ENCODE assay signal across 9 mouse cellular contexts in the genomic region with DNA sequence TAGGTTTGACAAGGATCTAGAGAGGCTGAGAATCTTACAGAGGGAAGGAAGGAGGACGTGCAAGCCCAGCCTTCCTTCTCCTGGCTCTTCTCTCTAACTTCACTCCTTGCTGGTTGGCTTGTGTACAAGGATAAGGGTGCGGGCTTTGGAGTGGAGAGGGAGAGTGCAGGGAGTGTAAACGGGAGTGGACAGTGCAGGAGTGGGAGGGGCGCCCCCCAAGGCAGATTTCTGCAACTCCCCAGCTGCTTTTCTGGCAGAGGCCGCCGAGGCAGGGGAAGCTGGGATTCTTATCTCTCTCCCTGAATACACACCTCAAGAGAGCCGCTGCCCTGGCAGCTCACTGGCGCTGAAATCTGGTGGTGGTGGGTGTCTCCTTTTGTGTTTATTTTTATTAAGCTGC. TPM values are rescaled to one million over a fixed set of nuclear protein-coding genes. Genes with fewer than 3 reads are reported as not detected.
DNase-seq lines count a peak whose midpoint lies in the region; ATAC-seq and TF ChIP-seq lines count a peak whose summit lies in the region.
"Had no signal": no experiment of that assay in that cellular context is flagged by ENCODE, and none has a peak within 500 bp of the region (broad histone marks: within the 10 kb centered on the region; RNA-seq: fewer than 3 reads in every experiment).

No protein-coding gene starts in this region.

- no peak for ATAC-seq in kidney, embryonic 16.5 days (ENCODE audit: low FRiP score, low TSS enrichment)
- ATAC-seq in embryonic facial prominence, embryonic 15.5 days (ENCODE audit: insufficient number of reproducible peaks, low FRiP score, low TSS enrichment, low read depth), result no peak
- ATAC-seq in hindbrain, embryonic 16.5 days, result no peak
- no peak for ATAC-seq in midbrain, embryonic 16.5 days
- no peak for ATAC-seq in cerebellum, adult (ENCODE audit: insufficient number of reproducible peaks, low FRiP score, low TSS enrichment)

- peaks cover 16% of the 10 kb centered on the region for H3K4me1 ChIP-seq in kidney, embryonic 16.5 days (ENCODE audit: insufficient read depth, low read length)
- peaks cover 26% of the 10 kb centered on the region for H3K4me1 ChIP-seq in embryonic facial prominence, embryonic 15.5 days
- peaks cover 18% of the 10 kb centered on the region for H3K4me1 ChIP-seq in hindbrain, embryonic 16.5 days (ENCODE audit: control insufficient read depth, insufficient read depth, low read depth, low read length)
- peaks cover 40% of the 10 kb centered on the region for H3K4me1 ChIP-seq in midbrain, embryonic 16.5 days (ENCODE audit: control insufficient read depth, insufficient read depth, low read length)
- peaks cover 5% of the 10 kb centered on the region; the same call in 1 of the 2 replicates for H3K4me1 ChIP-seq in cerebellum, adult 2 months (ENCODE audit: control insufficient read depth, insufficient read depth, low read length)

- TF ChIP-seq CTCF in cerebellum, adult 2 months (IDR thresholded peaks at IDR 0.05; ENCODE audit: borderline replicate concordance, insufficient read depth, low read depth, low read length), result no peak

- H3K9ac ChIP-seq in kidney, embryonic 16.5 days (replicated peaks; ENCODE audit: low read length), result no peak overlapping the region
- H3K9ac ChIP-seq in embryonic facial prominence, embryonic 15.5 days, result no peak overlapping the region
- peak overlapping the region; percentile 61 for H3K9ac ChIP-seq in hindbrain, embryonic 16.5 days (ENCODE audit: low read depth, low read length)
- H3K9ac ChIP-seq in midbrain, embryonic 16.5 days (ENCODE audit: low read depth, low read length), result peak overlapping the region; percentile 92
- H3K9ac ChIP-seq: liver, embryonic 15.5 days had no signal

- H3K4me3 ChIP-seq in kidney, embryonic 16.5 days (ENCODE audit: low read length), result peak overlapping the region; percentile 9; the same call in 1 of the 2 replicates
- H3K4me3 ChIP-seq in embryonic facial prominence, embryonic 15.5 days (replicated peaks), result no peak overlapping the region
- peak overlapping the region; percentile 73 for H3K4me3 ChIP-seq in hindbrain, embryonic 16.5 days (ENCODE audit: low read length)
- H3K4me3 ChIP-seq in midbrain, embryonic 16.5 days (ENCODE audit: low read depth, low read length), result peak overlapping the region; percentile 83
- no peak overlapping the region for H3K4me3 ChIP-seq in cerebellum, adult 2 months (replicated peaks; ENCODE audit: insufficient read depth, low read depth, low read length)

- WGBS in kidney, embryonic 16.5 days, result 13% methylated on average over 8 of the region's 8 CpGs
- 8% methylated on average over 8 of the region's 8 CpGs for WGBS in embryonic facial prominence, embryonic 15.5 days
- 8% methylated on average over 8 of the region's 8 CpGs for WGBS in hindbrain, embryonic 16.5 days
- WGBS in midbrain, embryonic 16.5 days, result 2% methylated on average over 8 of the region's 8 CpGs
- WGBS in cerebellum, adult 2 months, result 57% methylated on average over 8 of the region's 8 CpGs

- H3K36me3 ChIP-seq in kidney, embryonic 16.5 days (ENCODE audit: insufficient read depth, low read length), result no peaks in the 10 kb centered on the region
- no peaks in the 10 kb centered on the region for H3K36me3 ChIP-seq in embryonic facial prominence, embryonic 15.5 days
- no peaks in the 10 kb centered on the region for H3K36me3 ChIP-seq in hindbrain, embryonic 16.5 days (ENCODE audit: control insufficient read depth, insufficient read depth, low read length)
- H3K36me3 ChIP-seq in midbrain, embryonic 16.5 days (ENCODE audit: control insufficient read depth, insufficient read depth, low read length), result no peaks in the 10 kb centered on the region
- H3K36me3 ChIP-seq: liver, embryonic 15.5 days had no signal

- peaks cover 58% of the 10 kb centered on the region for H3K27me3 ChIP-seq in kidney, embryonic 16.5 days (ENCODE audit: insufficient read depth, low read length)
- H3K27me3 ChIP-seq in embryonic facial prominence, embryonic 15.5 days, result peaks cover 21% of the 10 kb centered on the region
- H3K27me3 ChIP-seq in hindbrain, embryonic 16.5 days (replicated peaks; ENCODE audit: control insufficient read depth, insufficient read depth, low read length), result no peaks in the 10 kb centered on the region
- H3K27me3 ChIP-seq in midbrain, embryonic 16.5 days (ENCODE audit: control insufficient read depth, insufficient read depth, low read depth, low read length), result no peaks in the 10 kb centered on the region
- no peaks in the 10 kb centered on the region for H3K27me3 ChIP-seq in cerebellum, adult 2 months (ENCODE audit: control insufficient read depth, insufficient read depth, low read length)

- DNase-seq in kidney, adult 8-10 months, result no peak
- no peak for DNase-seq in layer of hippocampus, adult 18-20 months (ENCODE audit: low spot score in 2 of 2)
- DNase-seq in cerebellum, adult 2 months, result no peak

- no peak for TF ChIP-seq POLR2A in cerebellum, adult 2 months (IDR thresholded peaks at IDR 0.05; ENCODE audit: borderline replicate concordance, insufficient read depth, low read length)

- H3K4me2 ChIP-seq in kidney, embryonic 16.5 days (replicated peaks; ENCODE audit: low read depth, low read length), result no peak overlapping the region
- H3K4me2 ChIP-seq in embryonic facial prominence, embryonic 15.5 days (replicated peaks), result peak overlapping the region; percentile 18; the same call in 1 of the 2 replicates
- peak overlapping the region; percentile 81 for H3K4me2 ChIP-seq in hindbrain, embryonic 16.5 days (ENCODE audit: low read length)
- peak overlapping the region; percentile 69 for H3K4me2 ChIP-seq in midbrain, embryonic 16.5 days (ENCODE audit: low read length)
- H3K4me2 ChIP-seq: liver, embryonic 15.5 days had no signal

- no peak overlapping the region for H3K27ac ChIP-seq in kidney, embryonic 16.5 days (ENCODE audit: low read length)
- no peak overlapping the region for H3K27ac ChIP-seq in embryonic facial prominence, embryonic 15.5 days (replicated peaks)
- H3K27ac ChIP-seq in hindbrain, embryonic 16.5 days (ENCODE audit: low read depth, low read length), result peak overlapping the region; percentile 95; the same call in 1 of the 2 replicates
- H3K27ac ChIP-seq in midbrain, embryonic 16.5 days (ENCODE audit: low read length), result peak overlapping the region; percentile 97
- no peak overlapping the region for H3K27ac ChIP-seq in cerebellum, adult 2 months (ENCODE audit: insufficient read depth, low read length)
- H3K27ac ChIP-seq: liver, embryonic 15.5 days had no signal

- no peaks in the 10 kb centered on the region for H3K9me3 ChIP-seq in kidney, embryonic 16.5 days (ENCODE audit: low read length)
- H3K9me3 ChIP-seq in embryonic facial prominence, embryonic 15.5 days (replicated peaks), result no peaks in the 10 kb centered on the region
- H3K9me3 ChIP-seq in hindbrain, embryonic 16.5 days (ENCODE audit: control insufficient read depth, low read length), result no peaks in the 10 kb centered on the region
- H3K9me3 ChIP-seq in midbrain, embryonic 16.5 days (replicated peaks; ENCODE audit: control insufficient read depth, low read length, poor library complexity, severe bottlenecking), result no peaks in the 10 kb centered on the region
- H3K9me3 ChIP-seq: liver, embryonic 15.5 days had no signal

RNA-seq across cellular contexts. Expression of a gene that starts 1.9 kb away (rescaled TPM):
- polyA plus RNA-seq in kidney, embryonic 16.5 days (2015; fragmentation: Nextera tagmentation; extraction: Ambion mirVana), result 2.1 and 2.5 TPM in 2 replicates
- 3.4 and 3.8 TPM in 2 replicates for polyA plus RNA-seq in embryonic facial prominence, embryonic 15.5 days (2015; fragmentation: Nextera tagmentation; extraction: Ambion mirVana)
- polyA plus RNA-seq in hindbrain, embryonic 16.5 days (2015; fragmentation: Nextera tagmentation; extraction: Ambion mirVana), result 15.7 and 17.0 TPM in 2 replicates
- polyA plus RNA-seq in midbrain, embryonic 16.5 days (2015; fragmentation: Nextera tagmentation; extraction: Ambion mirVana), result 18.5 and 19.4 TPM in 2 replicates
- total RNA-seq in layer of hippocampus, adult 18-20 months (2021), result 100 to 1,000 TPM; 338 to 343 TPM
- polyA plus RNA-seq in cerebellum, adult 2 months (2012; rRNA removed), result 219 and 223 TPM in 2 replicates

Comparison
In these comparisons a context has a peak if more than half of its experiments do, and no peak if none do; other contexts are left out.
1. H3K27ac ChIP-seq: peak in hindbrain, embryonic 16.5 days (single experiment) and midbrain, embryonic 16.5 days (single experiment); none in kidney, embryonic 16.5 days (single experiment), embryonic facial prominence, embryonic 15.5 days (single experiment) and cerebellum, adult 2 months (single experiment).
2. H3K4me3 ChIP-seq: peak in kidney, embryonic 16.5 days (single experiment), hindbrain, embryonic 16.5 days (single experiment) and midbrain, embryonic 16.5 days (single experiment); none in embryonic facial prominence, embryonic 15.5 days (single experiment) and cerebellum, adult 2 months (single experiment).
3. H3K9ac ChIP-seq: peak in hindbrain, embryonic 16.5 days (single experiment) and midbrain, embryonic 16.5 days (single experiment); none in kidney, embryonic 16.5 days (single experiment) and embryonic facial prominence, embryonic 15.5 days (single experiment).
4. RNA of a gene that starts 1.9 kb away (polyA plus RNA-seq): 219 to 223 TPM in cerebellum, adult 2 months; 18.5 to 19.4 TPM in midbrain, embryonic 16.5 days, 15.7 to 17.0 TPM in hindbrain, embryonic 16.5 days, 3.4 to 3.8 TPM in embryonic facial prominence, embryonic 15.5 days and 2.1 to 2.5 TPM in kidney, embryonic 16.5 days; every median in the first group is over 10 times any median in the second.